Mouse (Mus musculus): ENCODE data around the gene Slc13a5. TPM values are rescaled to one million over a fixed set of nuclear protein-coding genes. Genes with fewer than 3 reads are reported as not detected.

Slc13a5 gene
- polyA plus RNA-seq, 1 experiment from 2014 or later, result 0.19 TPM

- Histone ChIP-seq H3K9ac (ENCODE audit: low read length) (peak within 1 kb of the TSS; percentile 86), H3K4me2 (ENCODE audit: low read length) (peak within 1 kb of the TSS; percentile 100), H3K27ac (replicated peaks in 1 of 2; ENCODE audit: control insufficient read depth in 1 of 2, insufficient read depth in 1 of 2, low read depth in 2 of 2, low read length in 2 of 2) (peak within 1 kb of the TSS; percentile 54 to 74), H3K4me1 (ENCODE audit: control insufficient read depth in 2 of 2, insufficient read depth in 2 of 2, low read length in 2 of 2) (peaks cover 0 to 6% of the 10 kb centered on the region in 2 experiments; a peak in 2 of 4 replicates), H3K36me3 (ENCODE audit: control insufficient read depth, insufficient read depth, low read length) (peaks cover 29% of the 10 kb centered on the region), H3K4me3 (ENCODE audit: control insufficient read depth in 1 of 2, insufficient read depth in 1 of 2, low read depth in 1 of 2, low read length in 2 of 2) (peak within 1 kb of the TSS; percentile 85 to 93), H3K27me3 (ENCODE audit: control insufficient read depth, insufficient read depth, low read length) (no peaks in the 10 kb centered on the region), H3K9me3 (ENCODE audit: control insufficient read depth, low read length) (no peaks in the 10 kb centered on the region)
- peak; percentile 74 for ATAC-seq (ENCODE audit: insufficient number of reproducible peaks, insufficient read depth, low FRiP score, low read depth)
- WGBS, result 1% methylated on average over 29 of the region's 29 CpGs
Observed at GRCm38 (mm10) chr11:72215410-72215797, 51.6 kb downstream of the Slc13a5 start, which contains the start of gene Med31. TSS of gene Med31 (minus strand) at chr11:72215592.

- 1% methylated on average over 51 of the region's 51 CpGs for WGBS
- peak overlapping the region; percentile 85 to 93 for H3K4me3 ChIP-seq (ENCODE audit: control insufficient read depth in 1 of 2, insufficient read depth in 1 of 2, low read depth in 1 of 2, low read length in 2 of 2)
- H3K4me1 ChIP-seq (ENCODE audit: control insufficient read depth in 2 of 2, insufficient read depth in 2 of 2, low read length in 2 of 2), result peaks cover 0 to 6% of the 10 kb centered on the region in 2 experiments; a peak in 2 of 4 replicates
- H3K4me2 ChIP-seq (ENCODE audit: low read length), result peak overlapping the region; percentile 100
- no peaks in the 10 kb centered on the region for H3K27me3 ChIP-seq (ENCODE audit: control insufficient read depth, insufficient read depth, low read length)
- peak; percentile 95 for ATAC-seq (ENCODE audit: insufficient number of reproducible peaks, insufficient read depth, low FRiP score, low read depth)
- H3K9me3 ChIP-seq (ENCODE audit: control insufficient read depth, low read length), result no peaks in the 10 kb centered on the region
- peak overlapping the region; percentile 54 to 74 for H3K27ac ChIP-seq (replicated peaks in 1 of 2; ENCODE audit: control insufficient read depth in 1 of 2, insufficient read depth in 1 of 2, low read depth in 2 of 2, low read length in 2 of 2)
- peak overlapping the region; percentile 86 for H3K9ac ChIP-seq (ENCODE audit: low read length)
- peaks cover 35% of the 10 kb centered on the region for H3K36me3 ChIP-seq (ENCODE audit: control insufficient read depth, insufficient read depth, low read length)
Observed at GRCm38 (mm10) chr11:72214591-72215409, 52.2 kb downstream of the Slc13a5 start.

- WGBS, result 12% methylated on average over 17 of the region's 17 CpGs
- peaks cover 8 to 14% of the 10 kb centered on the region in 2 experiments; a peak in 3 of 4 replicates for H3K4me1 ChIP-seq (ENCODE audit: control insufficient read depth in 2 of 2, insufficient read depth in 2 of 2, low read length in 2 of 2)
- H3K4me2 ChIP-seq (ENCODE audit: low read length), result peak overlapping the region; percentile 89
- H3K27ac ChIP-seq (replicated peaks in 1 of 2; ENCODE audit: control insufficient read depth in 1 of 2, insufficient read depth in 1 of 2, low read depth in 2 of 2, low read length in 2 of 2), result 0 out of 4 replicates have a peak overlapping the region, but pooled peaks of 1 of the 2 experiments have one; percentile 24
- no peaks in the 10 kb centered on the region for H3K27me3 ChIP-seq (ENCODE audit: control insufficient read depth, insufficient read depth, low read length)
- H3K9ac ChIP-seq (ENCODE audit: low read length), result peak overlapping the region; percentile 91
- H3K9me3 ChIP-seq (ENCODE audit: control insufficient read depth, low read length), result no peaks in the 10 kb centered on the region
- ATAC-seq (ENCODE audit: insufficient number of reproducible peaks, insufficient read depth, low FRiP score, low read depth), result no peak
- peaks cover 36% of the 10 kb centered on the region for H3K36me3 ChIP-seq (ENCODE audit: control insufficient read depth, insufficient read depth, low read length)
- H3K4me3 ChIP-seq (ENCODE audit: control insufficient read depth in 1 of 2, insufficient read depth in 1 of 2, low read depth in 1 of 2, low read length in 2 of 2), result peak overlapping the region; percentile 66 to 91
Observed at GRCm38 (mm10) chr11:72207834-72208377, 59.1 kb downstream of the Slc13a5 start.

GRCm38 (mm10) chr11:72207204-72207833 lies 59.7 kb downstream of the Slc13a5 start, which contains the start of the genes 4933427D14Rik and Txndc17:
TSS of gene 4933427D14Rik (minus strand) at chr11:72207459.
TSS of gene Txndc17 (plus strand) at chr11:72207547.
- Histone ChIP-seq H3K36me3 (ENCODE audit: control insufficient read depth, insufficient read depth, low read length) (peaks cover 32% of the 10 kb centered on the region), H3K9ac (ENCODE audit: low read length) (peak within 1 kb of the TSS; percentile 91), H3K9me3 (ENCODE audit: control insufficient read depth, low read length) (no peaks in the 10 kb centered on the region), H3K4me1 (ENCODE audit: control insufficient read depth in 2 of 2, insufficient read depth in 2 of 2, low read length in 2 of 2) (peaks cover 8 to 14% of the 10 kb centered on the region in 2 experiments; a peak in 3 of 4 replicates), H3K4me3 (ENCODE audit: control insufficient read depth in 1 of 2, insufficient read depth in 1 of 2, low read depth in 1 of 2, low read length in 2 of 2) (peak within 1 kb of the TSS; percentile 66 to 91), H3K4me2 (ENCODE audit: low read length) (peak within 1 kb of the TSS; percentile 89), H3K27ac (replicated peaks in 1 of 2; ENCODE audit: control insufficient read depth in 1 of 2, insufficient read depth in 1 of 2, low read depth in 2 of 2, low read length in 2 of 2) (0 out of 4 replicates have a peak within 1 kb of the TSS, but pooled peaks of 1 of the 2 experiments have one; percentile 30), H3K27me3 (ENCODE audit: control insufficient read depth, insufficient read depth, low read length) (no peaks in the 10 kb centered on the region)
- under 1% methylated on average over 42 of the region's 42 CpGs for WGBS
- ATAC-seq (ENCODE audit: insufficient number of reproducible peaks, insufficient read depth, low FRiP score, low read depth), result peak; percentile 92

- Histone ChIP-seq H3K9me3 (ENCODE audit: control insufficient read depth, low read length) (no peaks in the 10 kb centered on the region), H3K4me3 (ENCODE audit: control insufficient read depth in 1 of 2, insufficient read depth in 1 of 2, low read depth in 1 of 2, low read length in 2 of 2) (peak within 1 kb of the TSS; percentile 66 to 91), H3K9ac (ENCODE audit: low read length) (peak within 1 kb of the TSS; percentile 91), H3K27me3 (ENCODE audit: control insufficient read depth, insufficient read depth, low read length) (no peaks in the 10 kb centered on the region), H3K4me2 (ENCODE audit: low read length) (peak within 1 kb of the TSS; percentile 89), H3K27ac (replicated peaks in 1 of 2; ENCODE audit: control insufficient read depth in 1 of 2, insufficient read depth in 1 of 2, low read depth in 2 of 2, low read length in 2 of 2) (0 out of 4 replicates have a peak within 1 kb of the TSS, but pooled peaks of 1 of the 2 experiments have one; percentile 30), H3K4me1 (ENCODE audit: control insufficient read depth in 2 of 2, insufficient read depth in 2 of 2, low read length in 2 of 2) (peaks cover 8 to 14% of the 10 kb centered on the region in 2 experiments; a peak in 3 of 4 replicates), H3K36me3 (ENCODE audit: control insufficient read depth, insufficient read depth, low read length) (peaks cover 27% of the 10 kb centered on the region)
- ATAC-seq (ENCODE audit: insufficient number of reproducible peaks, insufficient read depth, low FRiP score, low read depth), result peak; percentile 29
- WGBS, result under 1% methylated on average over 43 of the region's 43 CpGs
Observed at GRCm38 (mm10) chr11:72206341-72207203, 60.5 kb downstream of the Slc13a5 start, which contains the start of gene Gm43951. TSS of gene Gm43951 (minus strand) at chr11:72206840.

- H3K4me3 ChIP-seq (ENCODE audit: control insufficient read depth in 1 of 2, insufficient read depth in 1 of 2, low read depth in 1 of 2, low read length in 2 of 2), result no peak overlapping the region
- peaks cover 17% of the 10 kb centered on the region for H3K36me3 ChIP-seq (ENCODE audit: control insufficient read depth, insufficient read depth, low read length)
- H3K9me3 ChIP-seq (ENCODE audit: control insufficient read depth, low read length), result no peaks in the 10 kb centered on the region
- no peak overlapping the region for H3K4me2 ChIP-seq (ENCODE audit: low read length)
- no peaks in the 10 kb centered on the region for H3K27me3 ChIP-seq (ENCODE audit: control insufficient read depth, insufficient read depth, low read length)
- no peak overlapping the region for H3K9ac ChIP-seq (ENCODE audit: low read length)
- peaks cover 8 to 14% of the 10 kb centered on the region in 2 experiments; a peak in 3 of 4 replicates for H3K4me1 ChIP-seq (ENCODE audit: control insufficient read depth in 2 of 2, insufficient read depth in 2 of 2, low read length in 2 of 2)
- ATAC-seq (ENCODE audit: insufficient number of reproducible peaks, insufficient read depth, low FRiP score, low read depth), result no peak
- H3K27ac ChIP-seq (replicated peaks in 1 of 2; ENCODE audit: control insufficient read depth in 1 of 2, insufficient read depth in 1 of 2, low read depth in 2 of 2, low read length in 2 of 2), result no peak overlapping the region
- WGBS, result 78% methylated on average over 6 of the region's 6 CpGs
Observed at GRCm38 (mm10) chr11:72205256-72205655, 61.8 kb downstream of the Slc13a5 start.
